Mouse (Mus musculus): ENCODE results near the gene Rpf1. TPM values are rescaled to one million over a fixed set of nuclear protein-coding genes. Genes with fewer than 3 reads are reported as not detected.

Gene Rpf1
- polyA plus RNA-seq (2012; rRNA removed) (13.5 and 20.6 TPM in 2 replicates), polyA plus RNA-seq (2014; fragmentation: Nextera tagmentation; extraction: Ambion mirVana) (32.4 and 32.7 TPM in 2 replicates)

DNA sequence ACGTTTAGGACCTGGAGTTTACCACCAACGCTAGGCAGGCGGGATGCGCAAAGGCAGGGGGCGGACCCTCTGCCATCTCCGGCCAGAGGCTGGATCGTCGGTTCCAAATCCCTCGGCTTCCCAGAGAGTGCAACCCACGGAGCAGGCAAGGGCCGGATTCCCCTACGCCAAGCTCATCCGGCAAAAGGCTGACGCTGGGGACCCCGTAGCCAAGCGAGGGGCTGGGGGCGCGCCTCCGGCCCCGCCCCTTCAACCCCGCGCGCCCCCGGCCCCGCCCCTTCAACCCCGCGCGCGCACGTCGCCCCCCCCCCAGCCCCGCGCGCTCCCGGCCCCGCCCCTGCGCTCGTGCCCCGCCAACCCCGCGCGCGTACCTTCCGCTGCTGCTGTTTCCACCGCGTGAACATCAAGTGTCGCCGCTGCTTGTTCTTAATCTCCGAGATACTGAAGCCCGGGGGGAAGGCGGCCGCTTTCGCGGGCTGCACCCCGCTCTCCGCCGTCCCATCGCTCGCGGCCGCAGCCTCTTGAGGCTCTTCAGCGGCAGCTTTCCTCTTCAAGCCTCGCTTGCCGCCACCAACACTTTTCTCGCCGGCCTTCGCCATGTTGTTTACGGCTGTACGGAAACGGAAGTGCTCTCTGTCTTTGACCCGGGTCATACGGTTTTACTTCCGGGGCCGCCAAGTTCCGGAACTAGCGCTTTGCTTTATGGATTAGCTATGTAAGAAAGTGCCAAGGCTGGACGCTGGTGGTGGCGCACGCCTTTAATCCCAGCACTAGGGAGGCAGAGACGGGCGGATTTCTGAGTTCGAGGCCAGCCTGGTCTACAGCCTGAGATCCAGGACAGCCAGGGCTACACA is at the start of gene Rpf1:
Rpf1 (minus strand) TSS at position 632 of the 854 bp plus-strand sequence.
- Histone ChIP-seq H3K9ac (replicated peaks) (peak within 1 kb of the TSS; percentile 89), H3K36me3 (replicated peaks; ENCODE audit: control insufficient read depth, insufficient read depth, low read depth) (peaks cover 16% of the 10 kb centered on the region), H3K4me3 (ENCODE audit: insufficient read depth in 1 of 2, low read depth in 2 of 2, low read length in 2 of 2) (peak within 1 kb of the TSS; percentile 92 to 96), H3K4me2 (ENCODE audit: low read depth) (peak within 1 kb of the TSS; percentile 94), H3K4me1 (replicated peaks; ENCODE audit: control insufficient read depth in 2 of 2, insufficient read depth in 2 of 2, low read length in 1 of 2) (peaks cover 4 to 8% of the 10 kb centered on the region in 2 experiments; a peak in 3 of 4 replicates), H3K27ac (peak within 1 kb of the TSS; percentile 89), H3K9me3 (ENCODE audit: control insufficient read depth, low read length) (no peaks in the 10 kb centered on the region), H3K27me3 (ENCODE audit: control insufficient read depth, insufficient read depth, low read length) (no peaks in the 10 kb centered on the region)
- peak; percentile 83 to 88 (median 84) for DNase-seq (ENCODE audit: low read depth in 3 of 3, low spot score in 3 of 3)
- peak; percentile 95 for ATAC-seq (ENCODE audit: insufficient read depth)
- under 1% methylated on average over 60 of the region's 82 CpGs for WGBS (ENCODE audit: insufficient replicate concordance)
- TF ChIP-seq EP300 (IDR thresholded peaks at IDR 0.05; ENCODE audit: low read depth) (peak; percentile 41), CTCF (IDR thresholded peaks at IDR 0.05; ENCODE audit: low read depth) (no peak)

- TF ChIP-seq EP300 (IDR thresholded peaks at IDR 0.05; ENCODE audit: low read depth) (no peak), CTCF (IDR thresholded peaks at IDR 0.05; ENCODE audit: low read depth) (no peak)
- no peak for DNase-seq (ENCODE audit: low read depth in 3 of 3, low spot score in 3 of 3)
- Histone ChIP-seq H3K27ac (no peak overlapping the region), H3K36me3 (replicated peaks; ENCODE audit: control insufficient read depth, insufficient read depth, low read depth) (no peaks in the 10 kb centered on the region), H3K27me3 (ENCODE audit: control insufficient read depth, insufficient read depth, low read length) (no peaks in the 10 kb centered on the region), H3K9me3 (ENCODE audit: control insufficient read depth, low read length) (no peaks in the 10 kb centered on the region), H3K9ac (replicated peaks) (no peak overlapping the region), H3K4me1 (replicated peaks; ENCODE audit: control insufficient read depth in 2 of 2, insufficient read depth in 2 of 2, low read length in 1 of 2) (peaks cover 0 to 4% of the 10 kb centered on the region in 2 experiments; a peak in 1 of 4 replicates), H3K4me2 (ENCODE audit: low read depth) (no peak overlapping the region), H3K4me3 (ENCODE audit: insufficient read depth in 1 of 2, low read depth in 2 of 2, low read length in 2 of 2) (no peak overlapping the region)
- 69% methylated on average over 6 of the region's 6 CpGs for WGBS (ENCODE audit: insufficient replicate concordance)
- ATAC-seq (ENCODE audit: insufficient read depth): no peak
Observed at GRCm38 (mm10) chr3:146570939-146571338, 49.7 kb upstream of the Rpf1 start.

DNA sequence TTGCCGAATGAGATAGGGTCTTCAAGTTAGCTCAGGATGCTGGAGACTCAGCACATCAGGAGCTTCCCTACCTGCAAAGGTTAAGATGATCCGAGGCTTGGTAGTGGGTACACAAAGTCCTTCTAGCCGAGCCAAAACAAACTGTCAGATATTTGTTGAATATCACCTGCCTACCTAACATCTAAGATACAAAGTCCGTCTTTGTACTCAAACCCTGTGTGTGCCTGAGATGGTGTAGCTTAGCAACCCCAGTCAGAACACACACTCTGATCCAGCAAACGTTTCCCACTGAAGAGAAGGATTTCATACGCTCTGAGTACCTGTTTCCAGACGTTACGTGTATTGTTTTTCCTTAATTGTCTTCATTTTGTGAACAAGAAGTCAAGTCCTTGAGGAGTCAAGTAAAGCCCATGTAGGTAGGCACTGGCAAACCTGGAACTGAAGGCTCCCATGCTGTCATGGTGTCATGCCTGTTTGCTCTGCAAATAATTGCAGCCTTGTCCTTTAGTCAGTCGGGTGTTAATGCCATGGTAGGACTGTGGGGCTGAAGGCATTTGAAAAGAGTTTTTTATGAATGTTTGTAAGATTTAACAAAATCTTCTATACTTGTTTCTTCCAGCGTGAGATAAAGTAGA is 49.0 kb upstream of the Rpf1 start, which contains the start of gene Uox:
Uox (plus strand) TSS at position 279 of the 635 bp plus-strand sequence.
- ATAC-seq (ENCODE audit: insufficient read depth) (peak; percentile 70), DNase-seq (ENCODE audit: low read depth in 3 of 3, low spot score in 3 of 3) (no peak)
- no peaks in the 10 kb centered on the region for H3K27me3 ChIP-seq (ENCODE audit: control insufficient read depth, insufficient read depth, low read length)
- H3K4me3 ChIP-seq (ENCODE audit: insufficient read depth in 1 of 2, low read depth in 2 of 2, low read length in 2 of 2): no peak within 1 kb of the TSS
- no peaks in the 10 kb centered on the region for H3K9me3 ChIP-seq (ENCODE audit: control insufficient read depth, low read length)
- H3K27ac ChIP-seq: no peak within 1 kb of the TSS; the same call in 1 of the 2 replicates
- no peak for TF ChIP-seq CTCF (IDR thresholded peaks at IDR 0.05; ENCODE audit: low read depth)
- no peak for TF ChIP-seq EP300 (IDR thresholded peaks at IDR 0.05; ENCODE audit: low read depth)
- 0 out of 2 replicates have a peak within 1 kb of the TSS, but pooled peaks have one; percentile 8 for H3K4me2 ChIP-seq (ENCODE audit: low read depth)
- no peaks in the 10 kb centered on the region for H3K36me3 ChIP-seq (replicated peaks; ENCODE audit: control insufficient read depth, insufficient read depth, low read depth)
- H3K9ac ChIP-seq (replicated peaks): no peak within 1 kb of the TSS
- WGBS (ENCODE audit: insufficient replicate concordance): 61% methylated on average over 10 of the region's 10 CpGs
- peaks cover 0 to 4% of the 10 kb centered on the region in 2 experiments; a peak in 1 of 4 replicates for H3K4me1 ChIP-seq (replicated peaks; ENCODE audit: control insufficient read depth in 2 of 2, insufficient read depth in 2 of 2, low read length in 1 of 2)

- Histone ChIP-seq H3K9me3 (ENCODE audit: control insufficient read depth, low read length) (no peaks in the 10 kb centered on the region), H3K4me2 (ENCODE audit: low read depth) (0 out of 2 replicates have a peak overlapping the region, but pooled peaks have one; percentile 8), H3K27me3 (ENCODE audit: control insufficient read depth, insufficient read depth, low read length) (no peaks in the 10 kb centered on the region), H3K4me1 (replicated peaks; ENCODE audit: control insufficient read depth in 2 of 2, insufficient read depth in 2 of 2, low read length in 1 of 2) (peaks cover 0 to 4% of the 10 kb centered on the region in 2 experiments; a peak in 1 of 4 replicates), H3K36me3 (replicated peaks; ENCODE audit: control insufficient read depth, insufficient read depth, low read depth) (no peaks in the 10 kb centered on the region), H3K27ac (no peak overlapping the region; the same call in 1 of the 2 replicates), H3K9ac (replicated peaks) (no peak overlapping the region), H3K4me3 (ENCODE audit: insufficient read depth in 1 of 2, low read depth in 2 of 2, low read length in 2 of 2) (no peak overlapping the region)
- 56% methylated on average over 3 of the region's 3 CpGs for WGBS (ENCODE audit: insufficient replicate concordance)
- ATAC-seq (ENCODE audit: insufficient read depth): no peak
- no peak for DNase-seq (ENCODE audit: low read depth in 3 of 3, low spot score in 3 of 3)
- TF ChIP-seq EP300 (IDR thresholded peaks at IDR 0.05; ENCODE audit: low read depth): no peak
- no peak for TF ChIP-seq CTCF (IDR thresholded peaks at IDR 0.05; ENCODE audit: low read depth)
Observed at GRCm38 (mm10) chr3:146569594-146569993, 48.4 kb upstream of the Rpf1 start.
